Mouse (Mus musculus) erythroblast, embryonic 14.5 days (primary cell): ENCODE data around the gene Nup214.

Experiments used
- GATA1 ChIP-seq: IDR thresholded peaks from 2 replicates; pipeline ENCODE4 v1.6.1; 2012; ENCODE audit warnings: low read length, inconsistent platforms, mixed read lengths
- TAL1 ChIP-seq: IDR thresholded peaks from 3 replicates; pipeline ENCODE4 v1.6.1; 2012; ENCODE audit warnings: low read length, inconsistent platforms, mixed read lengths

- TF ChIP-seq GATA1 (no peak), TAL1 (no peak)
These were observed 60.0 kb downstream of the Nup214 start for GRCm38 (mm10) chr2:32034206-32034605.
